In the genomic region with DNA sequence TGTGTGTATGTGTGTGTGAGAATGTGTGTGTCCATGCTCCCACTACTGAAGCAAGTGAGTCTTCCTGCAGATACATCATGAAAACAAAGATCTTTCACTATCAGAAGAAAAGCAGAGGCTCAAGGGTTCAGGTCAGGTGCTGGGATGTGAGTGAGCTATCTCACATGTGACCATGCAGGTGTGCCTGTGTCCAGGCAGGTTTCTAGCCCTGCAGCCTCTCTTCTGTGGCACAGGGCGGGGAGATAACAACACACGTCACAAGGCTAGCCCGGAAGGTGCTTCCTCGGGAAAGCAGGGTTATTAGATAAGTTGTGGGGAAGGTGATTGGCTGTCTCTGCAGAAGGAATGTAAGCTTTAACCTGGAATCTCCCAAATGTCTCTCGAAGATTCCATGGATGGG, we compare ENCODE assay signal across 21 mouse cellular contexts. TPM values are rescaled to one million over a fixed set of nuclear protein-coding genes. Genes with fewer than 3 reads are reported as not detected.
DNase-seq lines count a peak whose midpoint lies in the region; ATAC-seq and TF ChIP-seq lines count a peak whose summit lies in the region.
"Had no signal": no experiment of that assay in that cellular context is flagged by ENCODE, and none has a peak within 500 bp of the region (broad histone marks: within the 10 kb centered on the region; RNA-seq: fewer than 3 reads in every experiment).

No protein-coding gene starts in this region.

- ATAC-seq in megakaryocyte, adult 5-6 weeks (ENCODE audit: poor library complexity, severe bottlenecking), result no peak
- ATAC-seq in liver, embryonic 13.5 days (ENCODE audit: low read depth), result peak; percentile 69; the same call in 1 of the 2 replicates
- no peak for ATAC-seq in frontal cortex, adult (ENCODE audit: low TSS enrichment)

- peak overlapping the region; percentile 52 for H3K27ac ChIP-seq in heart, adult 2 months
- H3K27ac ChIP-seq in liver, embryonic 13.5 days, result peak overlapping the region; percentile 21; the same call in 1 of the 2 replicates
- H3K27ac ChIP-seq: midbrain, embryonic 12.5 days had no signal

- no peaks in the 10 kb centered on the region for H3K27me3 ChIP-seq in heart, adult 2 months (ENCODE audit: control insufficient read depth, insufficient read depth, low read length)
- no peaks in the 10 kb centered on the region for H3K27me3 ChIP-seq in megakaryocyte, embryonic 14.5 days (replicated peaks)
- no peaks in the 10 kb centered on the region for H3K27me3 ChIP-seq in liver, embryonic 13.5 days
- H3K27me3 ChIP-seq: hindbrain, embryonic 12.5 days; midbrain, embryonic 12.5 days; stomach, embryonic 15.5 days had no signal

- TF ChIP-seq EP300 in heart, adult 2 months (IDR thresholded peaks at IDR 0.05; ENCODE audit: insufficient read depth, low read depth, low read length), result no peak

- WGBS in heart, adult 2 months, result 36% methylated on average over 5 of the region's 5 CpGs
- WGBS in liver, embryonic 13.5 days (ENCODE audit: insufficient replicate concordance), result 40% methylated on average over 5 of the region's 5 CpGs

- H3K9ac ChIP-seq in heart, adult 2 months (ENCODE audit: low read depth, low read length), result no peak overlapping the region
- H3K9ac ChIP-seq in liver, embryonic 13.5 days, result no peak overlapping the region
- H3K9ac ChIP-seq: hindbrain, embryonic 12.5 days; midbrain, embryonic 12.5 days; stomach, embryonic 15.5 days had no signal

- peaks cover 5% of the 10 kb centered on the region for H3K79me2 ChIP-seq in heart, adult 2 months (replicated peaks; ENCODE audit: control insufficient read depth, insufficient read depth, low read length)

- H3K36me3 ChIP-seq in heart, adult 2 months (ENCODE audit: control insufficient read depth, insufficient read depth, low read length), result peaks cover 12% of the 10 kb centered on the region
- peaks cover 82% of the 10 kb centered on the region for H3K36me3 ChIP-seq in megakaryocyte, embryonic 14.5 days (replicated peaks; ENCODE audit: low read length)
- peaks cover 67% of the 10 kb centered on the region for H3K36me3 ChIP-seq in liver, embryonic 13.5 days
- H3K36me3 ChIP-seq: stomach, embryonic 15.5 days had no signal

- peak in 1 of 2 experiments; percentile 19 for DNase-seq in heart, adult 2 months
- no peak for DNase-seq in heart, postnatal 10 days
- peak; percentile 49 for DNase-seq in liver, embryonic 13.5 days
- no peak for DNase-seq in spleen, adult 12 weeks (ENCODE audit: low spot score)
- DNase-seq in retina, postnatal 1 day, result no peak
- DNase-seq: adrenal gland, postnatal 14 days; cerebellum, postnatal 14 days; left cerebral cortex, postnatal 4 days; right cerebral cortex, postnatal 4 days; thymus, postnatal 25 days had no signal

- no peak for TF ChIP-seq CTCF in heart, adult 2 months (IDR thresholded peaks at IDR 0.05)

- peaks cover 15% of the 10 kb centered on the region for H3K4me1 ChIP-seq in heart, adult 2 months (ENCODE audit: control insufficient read depth, insufficient read depth, low read length)
- peaks cover 33% of the 10 kb centered on the region for H3K4me1 ChIP-seq in megakaryocyte, embryonic 14.5 days
- H3K4me1 ChIP-seq in liver, embryonic 13.5 days (replicated peaks), result peaks cover 73% of the 10 kb centered on the region

- H3K4me2 ChIP-seq in liver, embryonic 13.5 days, result no peak overlapping the region
- H3K4me2 ChIP-seq: heart, embryonic 11.5 days; hindbrain, embryonic 12.5 days; midbrain, embryonic 12.5 days; stomach, embryonic 15.5 days had no signal

- intact Hi-C loops in heart, adult 2 months (cut with DNase I), result no loop called here
- intact Hi-C loops in heart, postnatal 10 days (cut with DNase I), result no loop called here

- H3K4me3 ChIP-seq in heart, adult 2 months, result no peak overlapping the region
- peak overlapping the region; percentile 23 for H3K4me3 ChIP-seq in megakaryocyte, embryonic 14.5 days (replicated peaks)
- no peak overlapping the region for H3K4me3 ChIP-seq in liver, embryonic 13.5 days (replicated peaks)
- H3K4me3 ChIP-seq: hindbrain, embryonic 12.5 days; midbrain, embryonic 12.5 days; stomach, embryonic 15.5 days had no signal

- no peak for TF ChIP-seq POLR2A in heart, adult 2 months (IDR thresholded peaks at IDR 0.05; ENCODE audit: insufficient read depth, low read depth, low read length)

- peaks cover 8% of the 10 kb centered on the region; the same call in 1 of the 2 replicates for H3K9me3 ChIP-seq in megakaryocyte, embryonic 14.5 days
- no peaks in the 10 kb centered on the region for H3K9me3 ChIP-seq in liver, embryonic 13.5 days (replicated peaks)
- H3K9me3 ChIP-seq: hindbrain, embryonic 12.5 days; midbrain, embryonic 12.5 days; stomach, embryonic 15.5 days had no signal

RNA-seq across cellular contexts. Expression of a gene that starts 7.6 kb away (rescaled TPM):
- total RNA-seq in heart, adult 2 months (2021), result 10 to 100 TPM; 31.2 to 36.0 TPM
- 39.9 and 51.6 TPM in 2 replicates for polyA plus RNA-seq in heart, adult 2 months (2012; rRNA removed)
- total RNA-seq in heart, postnatal 10 days (2021), result 10 to 100 TPM; 39.1 to 42.0 TPM
- 45.8 and 47.7 TPM in 2 replicates for polyA plus RNA-seq in megakaryocyte, embryonic 14.5 days (2012; ENCODE audit: insufficient read depth, low replicate concordance)
- 287 and 289 TPM in 2 replicates for total RNA-seq in megakaryocyte, adult 5-6 weeks (2015)
- 257 and 285 TPM in 2 replicates for total RNA-seq in megakaryocyte, adult 5-6 weeks (2017)
- polyA plus RNA-seq in liver, embryonic 13.5 days (2015; fragmentation: Nextera tagmentation; extraction: Ambion mirVana), result 67.4 and 74.0 TPM in 2 replicates

RNA-seq across cellular contexts. Expression of a gene that starts 11.4 kb away (rescaled TPM):
- total RNA-seq in heart, adult 2 months (2021), result not detected
- not detected in 2 replicates for polyA plus RNA-seq in heart, adult 2 months (2012; rRNA removed)
- total RNA-seq in heart, postnatal 10 days (2021), result not detected
- not detected in 2 replicates for polyA plus RNA-seq in megakaryocyte, embryonic 14.5 days (2012; ENCODE audit: insufficient read depth, low replicate concordance)
- 0.29 TPM in 1 of 2 replicates, not detected in the other for total RNA-seq in megakaryocyte, adult 5-6 weeks (2015)
- total RNA-seq in megakaryocyte, adult 5-6 weeks (2017), result not detected in 2 replicates
- polyA plus RNA-seq in liver, embryonic 13.5 days (2015; fragmentation: Nextera tagmentation; extraction: Ambion mirVana), result not detected in 2 replicates
- total RNA-seq: layer of hippocampus, postnatal 14 days; left cerebral cortex, postnatal 4 days had no signal
- polyA plus RNA-seq: embryonic facial prominence, embryonic 11.5 days; heart, embryonic 11.5 days; hindbrain, embryonic 12.5 days; kidney, postnatal 0 days; lung, embryonic 16.5 days; midbrain, embryonic 12.5 days; stomach, embryonic 15.5 days had no signal

RNA-seq across cellular contexts. Expression of a gene that starts 25.8 kb away (rescaled TPM):
- 100 to 1,000 TPM in 1 of 2 experiments, 10 to 100 TPM in 1; 98.2 to 122 TPM for total RNA-seq in heart, adult 2 months (2021)
- polyA plus RNA-seq in heart, adult 2 months (2012; rRNA removed), result 136 and 182 TPM in 2 replicates
- total RNA-seq in heart, postnatal 10 days (2021), result 100 to 1,000 TPM in 1 of 2 experiments, 10 to 100 TPM in 1; 82.7 to 101 TPM
- polyA plus RNA-seq in megakaryocyte, embryonic 14.5 days (2012; ENCODE audit: insufficient read depth, low replicate concordance), result 2.0 and 13.1 TPM in 2 replicates
- 66.6 and 68.3 TPM in 2 replicates for total RNA-seq in megakaryocyte, adult 5-6 weeks (2015)
- total RNA-seq in megakaryocyte, adult 5-6 weeks (2017), result 63.3 and 64.6 TPM in 2 replicates
- polyA plus RNA-seq in liver, embryonic 13.5 days (2015; fragmentation: Nextera tagmentation; extraction: Ambion mirVana), result 25.0 and 28.1 TPM in 2 replicates

Comparison
In these comparisons a context has a peak if more than half of its experiments do, and no peak if none do; other contexts are left out.
1. RNA of a gene that starts 7.6 kb away (total RNA-seq): 257 to 289 TPM in megakaryocyte, adult 5-6 weeks; 39.1 to 42.0 TPM in heart, postnatal 10 days and 31.2 to 36.0 TPM in heart, adult 2 months; every median in the first group is over 4 times any median in the second.